Mouse (Mus musculus): ENCODE results near the gene Dpf3. TPM values are rescaled to one million over a fixed set of nuclear protein-coding genes. Genes with fewer than 3 reads are reported as not detected.

The Dpf3 gene
- polyA plus RNA-seq, 1 experiment = 1.9 TPM

GRCm38 (mm10) chr12:83227014-83227413, 260.5 kb downstream of the Dpf3 start:
- Histone ChIP-seq H3K36me3 (ENCODE audit: control insufficient read depth) (no peaks in the 10 kb centered on the region), H3K27me3 (ENCODE audit: control insufficient read depth) (no peaks in the 10 kb centered on the region), H3K9me3 (ENCODE audit: control insufficient read depth, low read length) (peaks cover 6% of the 10 kb centered on the region; the same call in 1 of the 2 replicates), H3K4me1 (ENCODE audit: control insufficient read depth) (no peaks in the 10 kb centered on the region), H3K4me3 (replicated peaks) (no peak overlapping the region)
- TF ChIP-seq TAL1 (IDR thresholded peaks at IDR 0.05; ENCODE audit: low read length) (no peak), GATA1 (IDR thresholded peaks at IDR 0.05; ENCODE audit: low read length) (no peak)

GRCm38 (mm10) chr12:83220964-83221363, 266.6 kb downstream of the Dpf3 start:
- no peak overlapping the region for H3K4me3 ChIP-seq (replicated peaks)
- TF ChIP-seq TAL1 (IDR thresholded peaks at IDR 0.05; ENCODE audit: low read length) (no peak), GATA1 (IDR thresholded peaks at IDR 0.05; ENCODE audit: low read length) (no peak)
- no peaks in the 10 kb centered on the region for H3K27me3 ChIP-seq (ENCODE audit: control insufficient read depth)
- no peaks in the 10 kb centered on the region for H3K36me3 ChIP-seq (ENCODE audit: control insufficient read depth)
- no peaks in the 10 kb centered on the region for H3K9me3 ChIP-seq (ENCODE audit: control insufficient read depth, low read length)
- H3K4me1 ChIP-seq (ENCODE audit: control insufficient read depth) = no peaks in the 10 kb centered on the region

DNA sequence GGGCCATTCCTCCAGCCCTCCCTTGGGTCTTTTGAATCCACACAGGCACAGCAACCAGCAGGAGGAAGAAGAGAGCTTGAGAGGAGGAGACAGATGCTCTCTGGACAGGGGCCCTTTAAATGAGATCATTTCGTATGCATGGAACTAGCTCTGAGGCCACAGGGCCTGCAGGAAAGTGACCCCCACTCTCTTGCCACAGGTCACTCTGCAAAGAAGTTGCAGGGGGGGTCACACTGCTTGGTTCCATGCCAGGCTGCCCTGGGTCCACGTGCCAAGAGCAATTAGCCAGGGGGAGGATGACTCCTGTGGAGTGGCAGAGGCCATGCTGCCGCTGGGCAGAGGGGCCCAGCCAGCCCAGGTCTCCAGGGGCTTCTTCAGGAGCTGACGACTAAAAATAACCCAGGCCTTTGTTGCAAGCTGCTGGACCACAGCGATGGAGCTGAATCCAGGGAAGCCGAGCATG, 273.6 kb downstream of the Dpf3 start:
- TF ChIP-seq TAL1 (IDR thresholded peaks at IDR 0.05; ENCODE audit: low read length) (no peak), GATA1 (IDR thresholded peaks at IDR 0.05; ENCODE audit: low read length) (no peak)

DNA sequence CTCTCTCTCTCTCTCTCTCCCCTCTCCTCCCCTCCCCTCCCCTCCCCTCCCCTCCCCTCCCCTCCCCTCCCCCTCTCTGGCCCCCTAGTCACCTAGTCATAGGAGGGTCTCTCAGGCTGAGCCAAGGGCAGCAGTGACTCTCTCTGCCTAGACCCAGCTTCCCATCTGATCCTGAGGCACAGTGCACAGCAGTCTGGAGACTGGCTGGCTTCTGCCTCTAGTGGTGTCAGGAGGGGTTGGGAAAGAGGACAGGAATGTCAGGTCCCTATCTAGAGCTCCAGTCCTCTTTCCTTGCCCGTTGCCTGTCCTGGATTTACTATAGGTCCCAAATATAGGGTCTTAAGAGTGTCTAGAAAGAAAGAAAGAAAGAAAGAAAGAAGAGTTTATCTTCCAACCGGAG, 275.5 kb downstream of the Dpf3 start:
- H3K9me3 ChIP-seq (ENCODE audit: control insufficient read depth, low read length) = no peaks in the 10 kb centered on the region
- no peaks in the 10 kb centered on the region for H3K4me1 ChIP-seq (ENCODE audit: control insufficient read depth)
- no peak for TF ChIP-seq TAL1 (IDR thresholded peaks at IDR 0.05; ENCODE audit: low read length)
- no peaks in the 10 kb centered on the region for H3K36me3 ChIP-seq (ENCODE audit: control insufficient read depth)
- peaks cover under 1% of the 10 kb centered on the region; the same call in 1 of the 2 replicates for H3K27me3 ChIP-seq (ENCODE audit: control insufficient read depth)
- no peak overlapping the region for H3K4me3 ChIP-seq (replicated peaks)

More for the DNA sequence above, 273.6 kb downstream of the Dpf3 start:
- Histone ChIP-seq H3K9me3 (ENCODE audit: control insufficient read depth, low read length) (no peaks in the 10 kb centered on the region), H3K27me3 (ENCODE audit: control insufficient read depth) (no peaks in the 10 kb centered on the region), H3K36me3 (ENCODE audit: control insufficient read depth) (no peaks in the 10 kb centered on the region), H3K4me1 (ENCODE audit: control insufficient read depth) (no peaks in the 10 kb centered on the region), H3K4me3 (replicated peaks) (no peak overlapping the region)

GRCm38 (mm10) chr12:83211146-83211822, 276.2 kb downstream of the Dpf3 start:
- Histone ChIP-seq H3K36me3 (ENCODE audit: control insufficient read depth) (no peaks in the 10 kb centered on the region), H3K9me3 (ENCODE audit: control insufficient read depth, low read length) (no peaks in the 10 kb centered on the region), H3K4me3 (replicated peaks) (no peak overlapping the region), H3K27me3 (ENCODE audit: control insufficient read depth) (peaks cover 3% of the 10 kb centered on the region; the same call in 1 of the 2 replicates), H3K4me1 (ENCODE audit: control insufficient read depth) (no peaks in the 10 kb centered on the region)
- TF ChIP-seq GATA1 (IDR thresholded peaks at IDR 0.05; ENCODE audit: low read length) (no peak), TAL1 (IDR thresholded peaks at IDR 0.05; ENCODE audit: low read length) (no peak)

- H3K9me3 ChIP-seq (ENCODE audit: control insufficient read depth, low read length) = no peaks in the 10 kb centered on the region
- no peaks in the 10 kb centered on the region for H3K36me3 ChIP-seq (ENCODE audit: control insufficient read depth)
- TF ChIP-seq TAL1 (IDR thresholded peaks at IDR 0.05; ENCODE audit: low read length) = no peak
- no peak for TF ChIP-seq GATA1 (IDR thresholded peaks at IDR 0.05; ENCODE audit: low read length)
- H3K4me1 ChIP-seq (ENCODE audit: control insufficient read depth) = no peaks in the 10 kb centered on the region
- peaks cover 3% of the 10 kb centered on the region; the same call in 1 of the 2 replicates for H3K27me3 ChIP-seq (ENCODE audit: control insufficient read depth)
- no peak overlapping the region for H3K4me3 ChIP-seq (replicated peaks)
Measured at GRCm38 (mm10) chr12:83210735-83211134, 276.8 kb downstream of the Dpf3 start.

DNA sequence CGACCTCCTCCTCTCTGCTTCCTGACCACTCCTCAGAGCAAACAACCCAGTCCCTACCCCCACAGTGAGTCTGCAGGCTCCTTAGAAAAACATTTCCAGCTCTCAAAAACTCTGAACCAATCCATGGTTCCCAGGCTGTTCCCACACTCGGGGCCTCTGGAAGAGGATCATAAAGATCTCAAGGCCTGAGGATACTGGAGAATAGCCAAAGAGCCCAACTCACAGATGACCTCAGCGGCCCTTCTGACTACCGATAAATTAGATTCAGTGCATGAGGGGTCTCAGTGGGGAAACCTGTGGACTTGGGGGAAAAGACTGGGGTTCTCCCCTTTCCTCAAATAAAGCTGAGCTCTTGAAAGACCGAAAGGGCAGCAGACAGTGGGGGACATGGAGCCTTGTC, 277.2 kb downstream of the Dpf3 start:
- TF ChIP-seq GATA1 (IDR thresholded peaks at IDR 0.05; ENCODE audit: low read length) (no peak), TAL1 (IDR thresholded peaks at IDR 0.05; ENCODE audit: low read length) (no peak)
- no peak overlapping the region for H3K4me3 ChIP-seq (replicated peaks)
- peaks cover 3% of the 10 kb centered on the region; the same call in 1 of the 2 replicates for H3K27me3 ChIP-seq (ENCODE audit: control insufficient read depth)
- no peaks in the 10 kb centered on the region for H3K36me3 ChIP-seq (ENCODE audit: control insufficient read depth)
- no peaks in the 10 kb centered on the region for H3K9me3 ChIP-seq (ENCODE audit: control insufficient read depth, low read length)
- H3K4me1 ChIP-seq (ENCODE audit: control insufficient read depth) = no peaks in the 10 kb centered on the region

DNA sequence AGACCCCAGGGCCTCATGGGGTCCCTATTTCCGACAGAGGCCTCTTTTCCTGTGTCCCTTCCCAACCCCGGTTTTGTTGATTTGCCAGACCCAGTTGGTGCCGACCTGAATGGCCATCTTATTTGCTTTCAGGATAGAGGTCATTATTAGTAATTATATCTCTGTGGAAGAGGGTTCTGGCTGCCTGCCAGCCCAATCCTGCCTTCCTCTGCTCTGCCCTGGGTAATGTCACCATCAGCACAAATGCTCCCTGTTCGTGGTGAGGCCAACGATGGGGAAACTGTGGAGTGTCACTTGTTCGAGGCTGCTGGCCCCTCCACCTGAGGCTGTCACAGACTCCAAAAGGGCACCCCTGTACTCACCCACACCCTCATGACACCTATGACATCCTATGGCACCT, 278.1 kb downstream of the Dpf3 start:
- H3K4me1 ChIP-seq (ENCODE audit: control insufficient read depth) = no peaks in the 10 kb centered on the region
- no peak for TF ChIP-seq GATA1 (IDR thresholded peaks at IDR 0.05; ENCODE audit: low read length)
- no peak for TF ChIP-seq TAL1 (IDR thresholded peaks at IDR 0.05; ENCODE audit: low read length)
- no peak overlapping the region for H3K4me3 ChIP-seq (replicated peaks)
- no peaks in the 10 kb centered on the region for H3K36me3 ChIP-seq (ENCODE audit: control insufficient read depth)
- peaks cover 3% of the 10 kb centered on the region; the same call in 1 of the 2 replicates for H3K27me3 ChIP-seq (ENCODE audit: control insufficient read depth)
- no peaks in the 10 kb centered on the region for H3K9me3 ChIP-seq (ENCODE audit: control insufficient read depth, low read length)

DNA sequence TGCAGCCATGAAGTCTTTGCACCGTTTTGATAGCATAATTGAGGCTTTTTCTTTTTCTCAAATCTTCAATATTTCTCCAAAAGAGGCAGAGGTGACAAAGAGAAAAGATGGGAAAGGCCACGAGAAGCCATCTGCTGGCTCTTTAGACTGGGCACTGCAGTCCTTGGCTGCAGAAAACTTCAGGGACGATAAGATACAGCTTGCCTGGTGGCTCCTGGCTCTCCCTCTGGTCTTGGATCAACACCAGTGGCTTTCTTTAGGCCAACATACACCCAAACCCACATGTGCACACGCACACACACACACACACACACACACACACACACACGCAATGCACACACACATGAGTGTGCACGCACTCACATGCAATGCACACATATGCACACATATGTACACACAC, 278.7 kb downstream of the Dpf3 start:
- Histone ChIP-seq H3K4me1 (ENCODE audit: control insufficient read depth) (no peaks in the 10 kb centered on the region), H3K4me3 (replicated peaks) (no peak overlapping the region), H3K36me3 (ENCODE audit: control insufficient read depth) (no peaks in the 10 kb centered on the region), H3K9me3 (ENCODE audit: control insufficient read depth, low read length) (no peaks in the 10 kb centered on the region), H3K27me3 (ENCODE audit: control insufficient read depth) (peaks cover 3% of the 10 kb centered on the region; the same call in 1 of the 2 replicates)
- TF ChIP-seq TAL1 (IDR thresholded peaks at IDR 0.05; ENCODE audit: low read length) (no peak), GATA1 (IDR thresholded peaks at IDR 0.05; ENCODE audit: low read length) (no peak)

All from erythroblast, embryonic 14.5 days (primary cell).